Mouse (Mus musculus): ENCODE measurements around the gene Slc44a3. TPM values are rescaled to one million over a fixed set of nuclear protein-coding genes. Genes with fewer than 3 reads are reported as not detected.

Slc44a3 gene
- polyA plus RNA-seq, 1 experiment: not detected

- TF ChIP-seq GATA1 (IDR thresholded peaks at IDR 0.05; ENCODE audit: low read length): no peak
These were observed 1.5 kb downstream of the Slc44a3 start for GRCm38 (mm10) chr3:121530546-121531258.

DNA sequence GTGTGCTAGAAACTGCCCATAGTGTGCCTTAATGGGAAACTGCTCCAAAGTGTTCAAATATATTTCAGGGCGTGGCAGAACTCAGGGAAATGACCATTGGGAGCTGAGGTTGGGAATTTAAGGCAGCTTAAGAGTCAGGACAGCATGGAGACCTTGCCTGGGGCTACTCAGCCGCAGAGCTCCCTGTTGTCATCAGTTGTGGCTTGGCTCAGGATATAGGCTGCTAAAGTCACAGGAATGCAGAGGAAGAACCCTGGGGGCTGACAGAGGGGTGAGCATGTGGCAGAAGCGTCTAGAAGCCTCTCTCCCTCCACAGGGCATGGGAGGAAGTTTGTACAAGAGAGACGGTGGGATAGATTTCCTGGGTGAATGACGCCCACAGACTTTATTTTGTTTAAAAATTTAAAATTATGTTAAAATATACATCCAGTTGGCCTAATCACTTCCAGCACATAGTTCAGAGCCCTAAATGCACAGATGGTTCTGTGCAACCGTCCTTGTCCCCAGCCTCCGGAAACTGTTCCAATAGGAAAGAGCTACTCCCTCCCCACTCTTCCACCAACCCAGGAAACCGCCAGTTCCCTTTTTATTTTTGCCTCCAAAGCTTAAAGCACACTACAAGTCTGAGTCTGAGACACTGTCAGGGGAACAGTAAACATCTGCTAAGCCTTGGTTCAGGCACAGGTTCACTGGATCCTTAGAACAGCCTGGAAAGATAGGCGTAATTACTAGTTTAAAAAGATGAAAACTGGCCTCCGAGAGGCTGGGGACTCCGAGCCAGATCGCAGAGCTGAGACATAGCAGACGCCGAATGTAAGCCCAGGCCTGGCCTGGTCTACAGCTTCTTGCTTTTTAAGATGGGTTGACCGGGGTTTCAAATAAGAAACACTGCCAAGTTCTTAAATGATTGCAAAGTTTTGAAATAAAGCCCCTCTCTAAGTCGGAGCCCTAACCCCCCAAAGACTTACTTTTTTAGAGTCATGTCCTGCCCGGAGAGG is 5.8 kb downstream of the Slc44a3 start:
- TF ChIP-seq GATA1 (IDR thresholded peaks at IDR 0.05; ENCODE audit: low read length): no peak

DNA sequence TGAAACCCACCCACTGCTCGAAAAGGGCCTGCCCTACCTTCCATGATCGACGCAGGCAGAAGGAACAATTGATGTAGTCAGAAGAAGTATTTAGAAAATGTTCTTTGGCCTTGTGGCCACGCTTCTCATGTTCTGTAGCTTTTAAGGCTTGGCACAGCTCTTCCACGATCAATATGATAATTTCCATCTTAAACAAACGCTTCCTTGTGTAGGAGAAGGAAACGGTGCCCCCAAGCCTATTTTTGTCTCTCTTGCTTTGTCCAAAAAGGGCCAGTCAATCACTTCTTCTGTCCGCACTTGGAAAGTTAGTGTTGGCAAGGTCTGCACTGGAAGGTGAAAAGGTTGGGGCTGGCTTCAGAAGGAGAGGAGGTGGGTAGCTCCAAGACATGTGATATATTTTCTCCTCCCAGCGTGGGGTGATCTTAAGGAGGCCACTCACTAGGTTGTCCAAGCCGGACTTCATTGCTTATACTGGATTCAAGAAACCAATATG is 10.5 kb downstream of the Slc44a3 start:
- TF ChIP-seq GATA1 (IDR thresholded peaks at IDR 0.05; ENCODE audit: low read length): no peak

DNA sequence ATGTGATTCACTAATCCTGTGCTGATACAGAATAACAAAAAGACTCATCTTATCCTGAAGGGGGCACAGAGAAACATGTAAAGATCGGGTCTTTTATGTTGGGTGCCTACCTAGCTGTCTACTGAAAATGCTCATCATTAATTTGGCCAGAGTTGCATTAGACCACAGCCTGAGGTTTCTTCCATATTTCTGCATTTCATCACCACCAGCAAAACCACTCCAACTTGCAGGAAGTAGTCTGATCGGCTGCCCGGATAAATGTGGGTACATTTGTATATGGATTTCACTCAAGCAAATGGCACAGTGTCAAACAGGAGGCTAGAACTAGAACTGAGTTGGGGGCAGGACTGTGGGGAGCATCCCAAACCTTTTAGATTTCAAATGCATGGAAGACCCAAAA is 11.1 kb downstream of the Slc44a3 start:
- TF ChIP-seq GATA1 (IDR thresholded peaks at IDR 0.05; ENCODE audit: low read length): no peak

- TF ChIP-seq GATA1 (IDR thresholded peaks at IDR 0.05; ENCODE audit: low read length): no peak
These were observed 15.2 kb downstream of the Slc44a3 start for GRCm38 (mm10) chr3:121517030-121517429.

GRCm38 (mm10) chr3:121509141-121509540 is 23.1 kb downstream of the Slc44a3 start:
- no peak for TF ChIP-seq GATA1 (IDR thresholded peaks at IDR 0.05; ENCODE audit: low read length)

DNA sequence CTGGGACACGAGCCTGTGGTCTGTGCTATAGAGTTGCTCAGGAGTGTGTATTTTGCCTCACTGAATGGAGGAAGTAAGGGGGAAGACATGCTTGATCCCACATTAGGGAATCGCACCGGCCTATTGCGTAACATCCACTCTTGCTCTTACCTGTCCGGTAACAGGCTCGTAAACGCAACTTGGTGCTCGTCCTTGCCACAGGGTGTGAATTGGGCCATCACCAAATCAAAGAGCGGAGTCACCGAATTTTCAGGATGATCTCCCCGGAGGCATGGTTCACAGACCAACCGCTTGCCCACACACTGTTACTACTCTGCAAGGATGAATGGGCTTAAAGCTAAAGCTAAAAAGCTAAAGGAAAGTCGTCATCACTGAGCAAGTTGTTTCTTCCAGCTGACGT is 24.5 kb downstream of the Slc44a3 start:
- TF ChIP-seq GATA1 (IDR thresholded peaks at IDR 0.05; ENCODE audit: low read length): no peak

DNA sequence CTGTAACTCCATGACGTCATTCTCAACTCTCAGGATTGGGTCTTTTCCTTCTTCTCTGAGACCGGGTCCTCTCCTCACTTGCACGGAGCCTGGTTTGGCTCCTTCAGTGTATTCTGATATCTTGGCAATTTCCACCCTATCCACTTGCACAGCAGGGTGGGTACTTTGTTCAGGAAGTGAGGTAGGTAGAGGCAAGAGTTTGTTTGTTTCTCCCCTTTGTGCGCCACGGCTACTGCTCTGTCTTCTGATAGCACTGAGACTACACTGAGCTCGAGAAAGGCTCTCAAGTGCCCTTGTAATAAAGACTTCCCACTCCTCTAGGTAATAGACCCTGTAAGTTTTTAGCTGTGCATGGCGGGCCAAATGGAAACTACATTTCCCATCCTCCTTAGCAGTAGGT is 25.4 kb downstream of the Slc44a3 start:
- TF ChIP-seq GATA1 (IDR thresholded peaks at IDR 0.05; ENCODE audit: low read length): no peak

GRCm38 (mm10) chr3:121506175-121506574 is 26.0 kb downstream of the Slc44a3 start:
- no peak for TF ChIP-seq GATA1 (IDR thresholded peaks at IDR 0.05; ENCODE audit: low read length)

GRCm38 (mm10) chr3:121504927-121505487 is 27.2 kb downstream of the Slc44a3 start:
- no peak for TF ChIP-seq GATA1 (IDR thresholded peaks at IDR 0.05; ENCODE audit: low read length)

DNA sequence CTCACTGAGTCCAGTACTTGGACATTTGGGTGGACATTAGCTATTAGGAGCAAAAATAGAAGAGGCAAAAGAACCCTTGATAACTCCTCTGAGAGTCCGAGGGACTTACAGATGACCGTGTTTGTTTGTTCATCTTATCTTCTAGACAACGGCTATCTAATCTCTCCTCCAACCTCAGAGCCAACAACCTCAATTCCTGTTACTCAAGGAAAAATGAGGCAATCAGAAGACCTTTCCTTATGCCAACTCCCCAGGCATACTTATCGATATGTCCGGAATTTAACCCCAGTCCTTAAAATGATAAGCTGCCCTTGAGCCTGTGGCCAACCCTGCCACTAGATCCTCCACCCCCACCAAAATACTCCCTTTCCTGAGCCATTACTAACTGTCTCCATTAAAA is 31.5 kb downstream of the Slc44a3 start:
- no peak for TF ChIP-seq GATA1 (IDR thresholded peaks at IDR 0.05; ENCODE audit: low read length)

- TF ChIP-seq GATA1 (IDR thresholded peaks at IDR 0.05; ENCODE audit: low read length): no peak
These were observed 32.0 kb downstream of the Slc44a3 start for GRCm38 (mm10) chr3:121500225-121500624.

DNA sequence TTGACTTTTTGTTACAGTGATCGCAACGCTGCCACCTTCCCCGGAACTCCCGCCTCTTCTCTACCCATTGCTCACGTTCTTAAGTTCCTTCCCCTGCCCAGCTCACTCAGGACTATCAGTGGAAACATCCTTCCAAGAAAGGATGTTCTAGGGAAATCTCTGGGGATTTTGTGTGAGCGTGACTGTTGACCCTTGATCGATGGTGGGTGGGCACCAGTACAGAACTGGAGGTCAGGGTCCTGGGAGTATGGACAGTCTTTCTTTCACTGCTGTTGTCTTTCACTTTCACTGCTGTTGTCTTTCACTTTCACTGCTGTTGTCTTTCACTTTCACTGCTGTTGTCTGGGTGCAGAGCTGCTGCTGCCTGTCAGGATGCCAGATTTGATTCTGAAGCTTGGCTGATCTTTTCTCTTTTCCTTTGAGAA is 38.2 kb downstream of the Slc44a3 start:
- no peak for TF ChIP-seq GATA1 (IDR thresholded peaks at IDR 0.05; ENCODE audit: low read length)

DNA sequence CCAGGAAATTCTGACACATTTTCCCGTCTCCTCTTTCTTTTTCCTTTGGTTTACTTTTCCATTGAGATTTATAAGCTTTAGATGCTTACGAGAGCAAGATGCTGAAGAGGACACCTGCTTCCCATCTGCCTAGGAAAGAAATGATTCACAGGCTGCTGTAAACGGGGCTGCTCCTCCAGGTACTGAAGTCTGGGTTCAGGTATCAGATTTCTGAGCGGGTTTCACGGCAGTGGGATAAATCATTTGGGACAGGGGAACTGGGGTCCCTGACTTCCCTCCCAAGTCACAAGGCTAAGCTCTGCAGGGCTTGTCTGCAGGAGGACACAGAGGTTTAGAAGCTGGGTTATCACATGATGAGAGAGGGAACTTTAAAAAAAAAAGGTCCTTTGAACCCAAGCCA is 40.2 kb downstream of the Slc44a3 start:
- no peak for TF ChIP-seq GATA1 (IDR thresholded peaks at IDR 0.05; ENCODE audit: low read length)

DNA sequence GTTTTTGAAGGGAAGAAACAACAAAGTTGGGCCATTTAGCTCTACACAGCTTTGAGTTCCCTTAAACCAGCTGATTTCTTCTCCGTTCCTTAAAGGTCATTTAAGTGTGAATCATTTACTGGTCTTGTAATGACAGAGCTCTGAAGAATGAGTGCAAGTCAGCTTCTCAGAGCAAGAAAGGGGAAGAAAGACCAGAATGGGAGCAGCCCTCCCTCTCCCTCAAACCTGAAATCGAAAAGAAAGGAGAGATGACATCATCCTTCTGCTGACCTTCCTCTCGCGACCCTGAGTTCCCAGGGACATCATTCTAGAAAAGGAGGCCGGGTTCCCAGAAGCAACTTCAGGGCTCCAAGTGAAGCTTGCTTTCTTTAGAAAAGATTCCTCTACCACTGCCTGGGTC is 41.3 kb downstream of the Slc44a3 start:
- TF ChIP-seq GATA1 (IDR thresholded peaks at IDR 0.05; ENCODE audit: low read length): no peak
